Mouse (Mus musculus): ENCODE results near the gene Fam71f2. TPM values are rescaled to one million over a fixed set of nuclear protein-coding genes. Genes with fewer than 3 reads are reported as not detected.

Fam71f2 gene
- total RNA-seq, 2 experiments from 2014 or later = not detected

DNA sequence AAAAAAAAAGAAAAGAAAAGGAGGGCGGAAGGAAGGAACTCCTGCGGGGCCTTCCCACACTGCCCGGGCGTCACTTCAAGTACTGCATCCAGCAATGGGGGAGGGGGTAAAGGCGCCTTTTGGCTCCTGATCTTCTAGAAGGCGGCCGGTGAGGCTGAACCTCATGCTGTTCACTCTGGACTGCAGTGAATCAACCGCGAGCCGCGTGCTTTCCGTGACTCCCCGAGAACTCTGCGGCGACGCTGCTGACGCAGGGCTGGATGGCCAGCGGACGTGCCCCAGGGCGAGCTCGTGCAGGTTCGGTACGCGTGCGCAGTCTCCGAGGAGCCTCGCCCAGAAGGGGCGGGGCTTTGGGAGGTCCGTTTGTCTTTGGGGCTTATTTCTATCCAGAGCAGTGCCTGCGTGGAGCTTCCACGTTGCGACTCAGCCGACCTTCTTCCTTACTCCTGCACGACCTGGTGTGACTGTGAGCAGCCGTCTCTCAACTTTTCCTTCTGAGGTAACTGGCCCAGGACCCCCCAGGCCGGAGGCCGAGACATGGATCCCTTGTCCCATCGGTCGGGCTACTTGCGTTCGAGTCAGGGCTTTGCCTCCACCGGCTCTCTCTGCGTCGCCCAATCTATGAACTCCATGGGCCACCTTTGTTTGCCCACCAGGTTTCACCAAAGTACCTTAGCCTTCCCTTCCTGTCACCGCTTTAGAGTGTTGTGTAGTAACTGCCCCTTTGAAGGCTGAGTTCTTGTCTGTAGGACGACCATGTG lies 6.9 kb upstream of the Fam71f2 start, which contains the start of gene Hilpda:
Hilpda (plus strand) TSS at position 177 of the 761 bp plus-strand sequence.
- peak; percentile 100 for ATAC-seq (replicated peaks; ENCODE audit: low FRiP score, poor library complexity, severe bottlenecking)

DNA sequence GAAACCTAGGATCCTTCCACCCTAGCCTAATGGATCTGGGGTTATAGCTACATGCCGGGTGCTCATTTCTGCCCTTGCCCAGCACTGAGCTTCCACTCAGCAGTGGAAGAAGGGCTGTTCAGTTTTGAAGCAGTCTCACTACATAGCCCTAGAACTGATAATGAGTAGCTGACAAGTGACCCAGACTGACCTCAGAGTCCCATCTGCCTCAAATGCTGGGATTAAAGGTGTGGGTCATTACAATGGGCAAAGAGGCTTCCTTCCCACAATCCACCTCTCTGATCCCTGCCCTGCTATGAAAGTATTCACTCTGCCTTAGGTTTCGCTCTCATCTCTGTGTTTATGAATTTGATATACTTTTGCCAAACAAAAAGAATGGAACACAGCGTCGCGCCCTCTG lies 2.6 kb upstream of the Fam71f2 start:
- ATAC-seq (replicated peaks; ENCODE audit: low FRiP score, poor library complexity, severe bottlenecking) = no peak

DNA sequence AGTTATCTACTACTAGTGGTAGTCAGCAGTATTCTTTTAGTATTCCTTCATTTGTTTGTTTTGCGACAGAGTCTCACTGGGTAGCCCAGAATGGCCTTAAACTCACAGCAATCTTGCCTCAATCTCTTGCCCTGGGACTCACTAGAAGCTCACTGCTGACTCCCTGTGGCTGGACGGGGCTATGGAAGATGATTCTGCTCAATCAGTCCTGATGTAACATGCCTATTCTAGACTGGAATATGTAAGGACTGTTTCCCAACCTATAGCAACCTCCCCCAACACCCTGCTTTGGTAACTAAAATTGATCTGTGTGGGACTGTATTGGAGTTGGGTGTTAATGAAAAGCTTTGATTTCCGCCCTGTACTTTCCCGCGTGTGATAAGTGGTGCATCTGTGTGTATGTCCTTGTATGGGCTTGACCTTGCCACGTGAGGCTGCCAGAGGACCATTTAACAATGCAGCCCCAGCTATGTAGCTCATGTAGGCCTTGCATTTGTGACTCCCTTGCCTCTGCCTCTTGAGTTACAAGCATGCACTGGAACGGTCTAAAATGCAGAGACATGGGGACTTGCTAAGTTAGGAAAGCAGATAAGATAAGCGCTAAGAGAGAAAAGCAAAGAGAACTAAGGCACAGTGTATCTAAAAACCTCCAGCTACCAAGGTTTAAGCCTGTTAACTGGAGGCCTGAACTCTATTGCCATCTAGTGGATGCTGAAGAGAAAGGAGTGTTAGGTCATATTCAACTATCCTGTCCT lies 703 bp upstream of the Fam71f2 start:
- no peak for ATAC-seq (replicated peaks; ENCODE audit: low FRiP score, poor library complexity, severe bottlenecking)

GRCm38 (mm10) chr6:29280671-29281070 lies 1.3 kb downstream of the Fam71f2 start:
- ATAC-seq (replicated peaks; ENCODE audit: low FRiP score, poor library complexity, severe bottlenecking) = no peak

- no peak for ATAC-seq (replicated peaks; ENCODE audit: low FRiP score, poor library complexity, severe bottlenecking)
Measured at GRCm38 (mm10) chr6:29286870-29287269, 7.5 kb downstream of the Fam71f2 start.

DNA sequence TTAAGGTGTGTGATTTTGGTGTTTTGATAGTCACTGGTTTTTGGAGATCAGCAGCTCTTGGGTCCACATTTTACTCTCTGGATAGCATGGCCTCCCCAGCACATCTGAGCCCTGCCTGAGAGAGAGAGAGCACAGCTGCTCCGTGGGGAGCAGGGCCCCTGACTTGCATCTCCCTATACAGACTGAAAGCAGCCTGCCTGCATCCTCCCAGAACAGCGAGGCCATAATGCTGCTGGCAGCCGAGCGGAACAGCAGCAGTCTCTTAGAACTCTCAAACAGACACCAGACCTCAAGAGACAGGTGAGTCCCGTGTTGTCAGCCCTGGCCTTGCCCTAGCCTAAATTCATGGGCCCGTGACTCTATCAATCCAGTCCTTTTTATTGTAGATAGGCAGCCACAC lies 8.1 kb downstream of the Fam71f2 start:
- ATAC-seq (replicated peaks; ENCODE audit: low FRiP score, poor library complexity, severe bottlenecking) = no peak

- no peak for ATAC-seq (replicated peaks; ENCODE audit: low FRiP score, poor library complexity, severe bottlenecking)
Measured at GRCm38 (mm10) chr6:29287944-29288343, 8.6 kb downstream of the Fam71f2 start.

- ATAC-seq (replicated peaks; ENCODE audit: low FRiP score, poor library complexity, severe bottlenecking) = no peak
Measured at GRCm38 (mm10) chr6:29288651-29289050, 9.3 kb downstream of the Fam71f2 start.

DNA sequence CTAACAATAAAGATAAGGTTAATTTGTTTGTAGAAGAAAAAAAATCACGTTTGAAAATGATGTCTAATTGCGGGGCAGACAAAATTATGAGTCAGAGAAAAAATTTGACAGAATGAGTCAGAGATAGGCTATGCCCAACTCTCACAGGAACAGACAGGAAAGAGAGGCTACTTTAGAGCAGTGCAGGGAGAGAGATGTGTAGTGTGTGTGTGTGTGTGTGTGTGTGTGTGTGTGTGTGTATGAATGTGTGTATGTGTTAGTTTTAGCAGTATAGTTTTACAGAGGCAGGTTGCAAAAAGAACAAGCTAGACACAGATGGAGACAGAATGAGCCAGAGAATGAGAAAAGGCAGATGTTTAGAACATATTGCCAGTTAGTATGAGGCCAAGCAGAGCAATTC lies 19.7 kb downstream of the Fam71f2 start:
- no peak for ATAC-seq (replicated peaks; ENCODE audit: low FRiP score, poor library complexity, severe bottlenecking)

DNA sequence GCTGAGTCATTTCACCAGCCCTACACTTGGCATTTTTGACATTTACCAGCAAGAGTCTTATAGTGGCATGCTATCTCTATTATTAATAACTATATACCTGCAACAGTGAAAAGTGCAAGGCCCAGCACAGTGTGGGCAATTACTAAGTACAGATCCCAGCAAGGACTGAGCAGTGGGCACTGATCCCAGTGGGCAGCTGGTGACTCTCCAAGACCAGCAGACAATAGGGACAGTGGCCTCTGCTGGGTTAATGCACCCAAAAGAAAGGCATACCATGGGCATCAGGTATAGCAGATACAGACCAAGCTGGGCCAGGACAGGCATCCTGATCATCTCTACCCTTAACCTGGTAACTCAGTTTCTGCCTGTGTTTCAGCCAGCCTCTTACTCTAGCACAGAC lies 23.9 kb downstream of the Fam71f2 start:
- no peak for ATAC-seq (replicated peaks; ENCODE audit: low FRiP score, poor library complexity, severe bottlenecking)

DNA sequence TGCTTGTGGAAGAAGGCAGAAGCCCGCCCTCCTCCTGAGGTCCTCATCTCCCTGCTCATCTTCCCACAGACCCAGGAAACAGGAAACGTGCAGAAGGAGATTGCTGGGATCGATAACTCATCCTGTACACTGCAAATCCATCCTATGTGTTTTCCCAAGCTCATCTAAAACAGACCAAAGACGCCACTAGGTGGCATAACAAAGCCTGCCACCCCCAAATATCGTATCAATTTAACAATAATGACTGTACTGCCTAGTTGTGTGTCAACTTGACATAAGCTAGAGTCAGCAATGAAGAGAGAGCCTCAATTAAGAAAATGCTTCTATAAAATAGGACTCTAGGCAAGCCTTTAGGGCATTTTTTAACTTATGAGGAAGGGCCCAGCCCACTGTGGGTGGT lies 24.3 kb downstream of the Fam71f2 start:
- ATAC-seq (replicated peaks; ENCODE audit: low FRiP score, poor library complexity, severe bottlenecking) = no peak

- no peak for ATAC-seq (replicated peaks; ENCODE audit: low FRiP score, poor library complexity, severe bottlenecking)
Measured at GRCm38 (mm10) chr6:29305462-29305861, 26.1 kb downstream of the Fam71f2 start.

- no peak for ATAC-seq (replicated peaks; ENCODE audit: low FRiP score, poor library complexity, severe bottlenecking)
Measured at GRCm38 (mm10) chr6:29308846-29309605, 29.6 kb downstream of the Fam71f2 start.

GRCm38 (mm10) chr6:29313690-29314202 lies 34.4 kb downstream of the Fam71f2 start:
- ATAC-seq (replicated peaks; ENCODE audit: low FRiP score, poor library complexity, severe bottlenecking) = no peak

DNA sequence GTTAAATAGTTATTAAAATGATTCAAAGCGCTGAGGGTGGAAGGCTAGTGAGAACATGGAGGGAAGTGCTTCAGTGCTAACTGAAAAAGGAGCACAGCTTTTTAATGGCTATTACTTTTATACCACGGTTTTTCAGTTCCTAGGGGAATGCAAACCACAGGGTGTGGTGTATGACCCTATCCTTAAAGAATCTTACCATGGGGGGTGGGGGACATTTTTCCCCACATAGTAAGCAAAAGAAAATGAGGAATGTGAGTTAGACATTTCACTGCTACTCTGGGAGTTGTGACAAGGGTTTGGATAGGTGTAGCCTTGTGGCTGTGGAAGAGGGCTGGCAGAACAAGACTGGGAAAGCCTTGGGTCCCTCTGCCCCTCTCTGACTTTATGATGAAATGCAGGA lies 37.9 kb downstream of the Fam71f2 start:
- no peak for ATAC-seq (replicated peaks; ENCODE audit: low FRiP score, poor library complexity, severe bottlenecking)

- ATAC-seq (replicated peaks; ENCODE audit: low FRiP score, poor library complexity, severe bottlenecking) = no peak
Measured at GRCm38 (mm10) chr6:29317941-29318340, 38.5 kb downstream of the Fam71f2 start.

- no peak for ATAC-seq (replicated peaks; ENCODE audit: low FRiP score, poor library complexity, severe bottlenecking)
Measured at GRCm38 (mm10) chr6:29318879-29319278, 39.5 kb downstream of the Fam71f2 start, which contains the start of gene Fam71f1. Gene Fam71f1, plus strand, starts transcription at chr6:29319140.

DNA sequence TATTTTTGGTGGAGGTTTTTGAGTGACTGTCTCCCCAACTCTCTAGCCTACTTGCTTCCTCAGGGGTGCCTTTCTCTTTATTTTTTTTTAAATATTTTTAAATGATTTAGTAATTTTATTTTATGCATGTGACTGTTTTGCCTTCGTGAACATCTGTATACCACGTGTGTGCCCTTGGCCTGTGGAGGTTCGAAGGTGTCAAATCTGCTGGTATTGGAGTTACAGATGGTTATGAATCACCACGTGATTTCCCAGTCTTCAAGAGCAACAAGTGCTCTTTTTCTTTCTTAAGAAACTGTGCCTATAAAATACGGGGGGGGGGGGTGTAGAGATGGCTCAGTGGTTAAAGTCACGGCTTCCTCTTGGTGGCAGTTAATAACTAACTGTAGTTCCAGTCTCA lies 42.2 kb downstream of the Fam71f2 start:
- ATAC-seq (replicated peaks; ENCODE audit: low FRiP score, poor library complexity, severe bottlenecking) = no peak

- ATAC-seq (replicated peaks; ENCODE audit: low FRiP score, poor library complexity, severe bottlenecking) = no peak
Measured at GRCm38 (mm10) chr6:29322147-29322546, 42.8 kb downstream of the Fam71f2 start.

DNA sequence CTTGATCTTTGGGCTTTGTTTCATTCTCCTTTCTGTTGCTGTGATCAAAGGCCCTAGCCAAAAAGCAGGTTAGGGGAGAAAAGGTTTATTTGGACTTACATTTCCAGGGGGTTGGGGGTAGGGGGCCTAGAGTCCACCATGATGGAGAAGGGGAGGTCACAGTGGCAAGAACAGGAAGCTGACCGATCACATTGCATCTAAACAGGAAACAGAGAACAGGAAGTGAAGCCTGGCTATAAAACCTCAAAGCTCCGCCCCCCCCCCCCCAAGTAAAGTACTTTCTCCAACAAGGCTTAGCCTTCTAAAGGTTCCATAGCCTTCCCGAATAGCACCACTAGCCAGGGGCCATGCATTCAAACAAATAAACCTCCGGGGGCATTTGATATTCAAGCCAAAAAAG lies 43.3 kb downstream of the Fam71f2 start:
- ATAC-seq (replicated peaks; ENCODE audit: low FRiP score, poor library complexity, severe bottlenecking) = no peak

Data from erythroid progenitor cell, adult 5-6 weeks (primary cell).